Mouse (Mus musculus) c-Kit-positive CD71-positive TER-119-positive erythroid progenitor cells, embryonic 14.5 days (primary cell): ENCODE measurements around the gene Senp1.

Experiments used
- DNase-seq: peaks from one replicate; pipeline ENCODE4 v3.0.0-alpha.2; 2013; ENCODE audit warnings: low spot score

Senp1 gene

GRCm38 (mm10) chr15:98048918-98049700 lies 44.4 kb downstream of the Senp1 start:
- no peak for DNase-seq

GRCm38 (mm10) chr15:98044387-98044786 lies 49.2 kb downstream of the Senp1 start:
- no peak for DNase-seq

DNA sequence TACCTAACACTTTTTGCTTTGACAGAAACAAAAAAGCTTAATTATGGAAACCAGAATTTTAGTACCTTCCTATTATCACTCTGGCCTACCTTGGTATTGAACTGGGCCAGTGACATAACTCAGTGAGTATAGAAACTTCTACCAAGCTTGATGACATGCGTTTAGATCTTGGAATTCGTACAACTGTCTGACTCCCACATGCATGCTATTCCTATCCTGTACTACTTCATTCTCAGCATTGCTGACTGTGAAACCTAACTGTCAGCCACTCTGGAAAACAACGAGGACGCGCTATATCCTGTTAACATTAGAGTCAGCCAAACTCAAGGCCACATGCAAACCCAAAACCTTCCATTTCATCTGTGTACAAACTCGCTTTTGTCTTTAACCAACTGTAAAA lies 49.6 kb downstream of the Senp1 start:
- no peak for DNase-seq

GRCm38 (mm10) chr15:98042508-98042907 lies 51.0 kb downstream of the Senp1 start:
- no peak for DNase-seq

GRCm38 (mm10) chr15:98039682-98040081 lies 53.9 kb downstream of the Senp1 start:
- DNase-seq = no peak

DNA sequence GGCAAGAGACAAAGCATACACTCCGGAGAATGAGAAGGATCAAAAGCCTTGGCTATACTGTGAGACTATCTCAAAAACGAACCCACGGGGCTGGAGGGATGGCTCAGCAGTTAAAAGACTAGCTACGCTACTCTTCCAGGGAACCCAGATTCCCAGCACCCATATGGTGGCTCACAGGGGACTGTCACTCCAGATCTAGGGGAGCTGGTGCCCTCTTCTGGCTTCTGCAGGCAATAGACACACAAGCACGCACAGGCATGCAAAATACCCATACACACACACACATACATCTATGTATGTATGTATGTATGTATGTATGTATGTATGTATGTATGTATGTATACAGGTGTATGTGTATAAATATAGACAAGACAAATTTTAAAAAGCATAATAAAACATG lies 57.0 kb downstream of the Senp1 start:
- no peak for DNase-seq

DNA sequence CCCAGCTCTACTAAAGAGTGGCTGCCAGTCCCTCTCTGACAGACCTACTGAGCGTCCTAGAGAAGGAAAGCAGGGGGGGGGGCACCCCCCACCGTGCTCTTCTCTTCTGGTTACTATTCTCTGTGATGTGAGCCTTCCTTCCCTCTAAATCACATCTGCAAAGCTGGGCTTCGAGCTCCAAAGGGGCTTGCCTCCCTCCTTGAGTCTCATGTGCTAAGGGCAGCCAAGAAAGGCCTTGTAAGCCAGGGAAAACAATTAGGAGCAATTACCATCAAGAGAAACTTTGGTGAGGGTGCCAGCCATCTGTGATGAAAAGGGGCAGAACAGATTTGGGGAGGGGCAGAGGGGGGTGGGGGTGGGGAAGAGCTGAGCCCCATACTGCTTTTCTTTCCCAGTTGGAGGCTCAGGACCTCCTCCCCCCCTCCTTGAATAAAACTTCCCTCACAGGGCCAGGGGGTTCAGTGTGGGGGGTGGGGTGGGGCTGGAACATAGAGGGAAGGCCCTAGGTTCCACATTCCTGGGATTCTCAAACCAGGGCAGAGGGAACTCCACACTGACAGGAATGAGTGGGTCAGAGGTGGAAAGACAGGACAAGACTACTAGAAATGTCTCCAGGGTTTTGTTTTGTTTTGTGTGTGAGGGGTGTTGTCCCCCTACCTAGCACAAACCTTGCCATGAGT lies 58.3 kb downstream of the Senp1 start:
- DNase-seq = no peak

DNA sequence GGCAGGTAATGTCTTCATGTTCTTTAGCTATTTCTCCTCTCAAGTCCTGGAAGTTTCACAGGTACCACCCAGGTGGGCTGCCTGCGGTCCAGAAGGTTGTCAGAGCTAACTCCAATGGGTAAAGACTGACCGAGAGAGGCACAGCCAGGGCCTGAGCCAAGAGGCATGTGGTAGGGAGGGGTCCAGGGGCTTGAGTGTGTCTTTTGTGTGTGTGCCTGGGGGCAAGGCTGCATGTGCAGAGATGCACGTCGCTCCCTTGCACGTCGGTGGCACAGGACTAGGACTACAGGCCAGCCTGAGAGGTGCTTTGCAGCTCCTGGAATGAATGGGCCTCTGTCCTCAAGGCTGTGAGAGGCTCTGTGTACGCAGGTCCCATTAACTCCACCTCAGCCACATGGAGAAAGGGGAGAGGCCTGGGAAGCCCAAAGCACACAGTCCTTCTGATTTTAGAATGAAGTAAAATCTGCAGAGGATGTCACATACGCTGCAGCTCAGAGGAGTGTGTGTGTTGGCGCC lies 60.3 kb downstream of the Senp1 start:
- no peak for DNase-seq

DNA sequence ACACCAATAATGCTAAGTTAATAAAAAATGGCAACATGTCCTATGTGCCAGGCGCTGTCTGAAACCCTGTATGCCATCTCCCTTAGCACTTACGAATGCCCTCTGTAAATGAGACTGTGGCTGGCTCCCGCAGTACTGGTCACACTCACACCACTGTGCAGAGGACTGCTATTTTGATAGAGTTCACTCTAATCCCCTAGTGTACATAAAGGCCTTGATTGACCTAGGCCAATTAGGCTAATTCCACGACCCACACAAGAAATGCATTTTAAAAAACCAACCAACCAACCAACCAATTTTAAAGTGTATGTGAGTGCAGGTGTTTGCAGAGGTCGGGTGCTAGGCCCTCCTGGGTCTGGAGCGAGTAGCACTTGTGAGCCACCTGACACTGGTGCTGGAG lies 63.7 kb downstream of the Senp1 start:
- DNase-seq = no peak

DNA sequence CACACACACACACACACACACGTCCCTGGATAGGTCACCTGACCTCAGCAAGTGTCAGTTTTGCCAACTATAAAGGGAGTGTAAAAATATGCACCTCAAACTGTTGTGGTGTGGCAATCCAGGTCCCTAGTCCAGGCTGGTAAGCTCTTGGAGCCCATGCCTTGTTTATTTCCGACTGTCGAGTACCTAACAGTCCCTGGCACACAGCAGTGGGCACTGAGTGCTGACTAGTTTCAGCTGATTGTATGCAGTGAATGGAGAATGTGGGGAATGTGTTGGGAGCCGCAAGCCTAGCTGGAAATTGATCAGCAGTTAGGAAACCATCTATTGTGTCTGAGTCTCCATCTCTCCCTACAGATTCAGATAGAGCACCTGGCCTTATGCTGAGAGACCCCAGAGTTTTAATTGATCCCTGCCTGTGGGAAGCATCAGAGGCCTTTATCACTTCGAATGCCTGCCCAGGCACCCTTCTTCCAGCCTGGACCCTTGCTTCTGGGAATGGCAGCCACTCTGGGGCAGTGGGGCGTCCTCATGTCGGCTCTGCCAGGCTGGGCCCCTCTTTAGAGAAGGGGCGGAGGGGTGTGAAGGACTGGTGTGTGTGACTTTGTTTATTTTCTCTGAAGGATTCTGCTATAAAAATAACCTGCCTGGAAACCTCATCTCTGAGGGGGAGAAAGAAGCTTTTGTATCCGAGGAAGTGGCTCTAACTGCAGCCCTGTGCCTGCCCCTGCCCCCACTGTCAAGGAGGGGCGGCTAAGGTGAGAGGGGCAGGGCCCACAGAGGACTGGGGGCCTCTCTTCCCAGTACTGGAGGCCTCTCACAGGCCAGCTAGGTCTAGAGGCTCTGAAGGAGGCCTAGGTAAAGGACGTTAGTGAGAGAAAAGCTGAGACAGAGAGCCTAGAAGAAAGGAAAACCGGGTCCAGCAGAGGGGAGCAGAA lies 66.3 kb downstream of the Senp1 start:
- DNase-seq = no peak

- no peak for DNase-seq
Measured at GRCm38 (mm10) chr15:98025611-98026010, 67.9 kb downstream of the Senp1 start.

DNA sequence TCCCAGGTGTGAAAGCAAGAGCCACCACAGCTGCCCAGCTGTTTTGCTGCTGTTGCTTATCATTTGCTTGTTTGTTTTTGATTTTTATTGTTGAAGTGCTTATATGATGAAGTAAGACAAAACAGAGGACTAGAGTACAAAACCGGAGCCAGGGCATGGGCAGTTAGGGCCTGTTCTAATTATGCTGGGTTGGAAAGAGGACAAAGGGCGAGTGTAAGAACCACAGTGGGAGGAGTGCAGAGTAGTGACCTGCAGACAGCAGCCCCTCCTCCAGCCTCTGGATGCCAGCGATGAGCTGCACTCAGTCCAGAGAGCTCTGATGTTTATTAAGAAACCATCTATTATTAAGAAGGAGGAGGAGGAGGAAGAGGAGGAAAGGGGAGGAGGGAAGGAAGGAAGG lies 70.4 kb downstream of the Senp1 start:
- DNase-seq = no peak

GRCm38 (mm10) chr15:98021886-98022285 lies 71.7 kb downstream of the Senp1 start:
- no peak for DNase-seq

GRCm38 (mm10) chr15:98019047-98019446 lies 74.5 kb downstream of the Senp1 start:
- DNase-seq = no peak

GRCm38 (mm10) chr15:98017925-98018324 lies 75.6 kb downstream of the Senp1 start:
- DNase-seq = no peak

DNA sequence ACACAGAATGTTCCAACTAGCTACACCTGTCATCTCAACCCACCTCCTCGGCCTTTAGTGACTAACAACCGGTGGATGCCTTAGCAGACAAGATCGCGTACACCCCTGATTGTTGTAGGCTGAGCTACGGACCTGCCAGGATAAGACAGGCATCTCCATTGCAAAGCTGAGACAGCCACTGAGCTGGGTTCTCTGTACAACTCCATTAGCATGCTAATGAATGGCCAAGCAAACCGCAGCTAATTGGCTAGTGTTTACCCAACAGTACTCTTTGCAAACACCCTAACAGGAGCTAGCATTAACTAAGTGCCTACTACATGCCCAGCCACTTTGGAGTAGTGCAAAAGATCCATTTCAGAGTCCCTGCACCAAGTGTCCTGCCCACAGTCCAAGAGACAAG lies 80.7 kb downstream of the Senp1 start:
- DNase-seq = no peak

- no peak for DNase-seq
Measured at GRCm38 (mm10) chr15:98005181-98005580, 88.4 kb downstream of the Senp1 start.

DNA sequence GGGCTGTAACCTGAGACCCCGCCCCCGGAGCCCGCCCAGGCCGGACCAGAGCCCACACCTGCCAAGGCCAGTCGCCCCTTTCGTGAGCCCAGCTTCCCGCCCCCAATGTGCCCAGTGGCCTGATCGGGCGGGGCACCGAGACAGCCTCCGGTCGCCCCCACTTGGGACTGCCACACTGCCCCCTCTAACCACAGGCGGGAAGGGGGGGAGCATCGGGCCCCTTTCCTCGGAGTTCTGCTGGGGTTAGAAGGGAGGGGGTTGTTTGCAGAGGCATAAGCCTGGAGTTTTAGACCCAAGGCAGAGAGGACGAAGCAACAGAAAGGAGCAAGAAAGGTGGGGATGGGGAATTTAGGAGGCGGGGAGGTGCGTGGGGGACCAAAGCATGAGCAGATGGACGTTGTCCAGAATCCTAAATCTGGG lies 88.8 kb downstream of the Senp1 start:
- no peak for DNase-seq

- no peak for DNase-seq
Measured at GRCm38 (mm10) chr15:98003822-98004739, 89.5 kb downstream of the Senp1 start, which contains the start of gene Col2a1. Gene Col2a1, minus strand, starts transcription at chr15:98004695.

GRCm38 (mm10) chr15:98002991-98003821 lies 90.3 kb downstream of the Senp1 start:
- DNase-seq = no peak
